Mouse (Mus musculus) limb, embryonic 10.5 days (tissue): ENCODE results near the gene Pou3f1. TPM values are rescaled to one million over a fixed set of nuclear protein-coding genes. Genes with fewer than 3 reads are reported as not detected.

ENCODE experiments used
- DNase-seq: peaks from one replicate; pipeline ENCODE4 v3.0.0-alpha.2; 2017; ENCODE audit warnings: low spot score
- H3K27ac ChIP-seq: fragments of 300-500 bp; sonication (generic); 2 replicates; pipeline ENCODE4 v1.5.1; 2016; ENCODE audit warnings: mild to moderate bottlenecking
- H3K27me3 ChIP-seq: fragments of 300-500 bp; sonication (generic); 2 replicates; pipeline ENCODE4 v1.6.1; 2016; ENCODE audit warnings: low read depth, mild to moderate bottlenecking; ENCODE audit not compliant: poor library complexity, severe bottlenecking
- H3K36me3 ChIP-seq: fragments of 300-500 bp; sonication (generic); 2 replicates; pipeline ENCODE4 v1.6.1; 2016; ENCODE audit warnings: mild to moderate bottlenecking, moderate library complexity
- H3K4me1 ChIP-seq: fragments of 300-500 bp; sonication (generic); 2 replicates; pipeline ENCODE4 v1.6.1; 2016
- H3K4me3 ChIP-seq: fragments of 300-500 bp; sonication (generic); 2 replicates; pipeline ENCODE4 v1.5.1; 2016; ENCODE audit warnings: mild to moderate bottlenecking, moderate library complexity
- H3K9me3 ChIP-seq: fragments of 300-500 bp; sonication (generic); replicated peaks from 2 replicates; pipeline ENCODE4 v1.6.1; 2016; ENCODE audit warnings: mild to moderate bottlenecking
- WGBS: fragments of 180-500 bp; shearing (Covaris S2); methylation state at CpG from one replicate; pipeline ENCODE4 v1.1.7; 2016; 5-methylcytosine and 5-hydroxymethylcytosine counted together
- polyA plus RNA-seq: library from polyadenylated mRNA; unstranded; fragments of >200 nt; fragmentation: Nextera tagmentation; extraction: Ambion mirVana; gene quantifications from 2 replicates; pipeline ENCODE4 v1.2.1, GENCODE M21; 2016

Pou3f1 gene
- polyA plus RNA-seq, 1 experiment from 2014 or later: 0.04 TPM

GRCm38 (mm10) chr4:124631456-124631855 lies 25.2 kb upstream of the Pou3f1 start:
- DNase-seq: no peak
- H3K27ac ChIP-seq: no peak overlapping the region
- WGBS: 41% methylated on average over 4 of the region's 4 CpGs
- H3K27me3 ChIP-seq: peaks cover 21% of the 10 kb centered on the region
- H3K9me3 ChIP-seq: no peaks in the 10 kb centered on the region
- H3K4me1 ChIP-seq: no peaks in the 10 kb centered on the region
- no peak overlapping the region for H3K4me3 ChIP-seq
- no peaks in the 10 kb centered on the region for H3K36me3 ChIP-seq

GRCm38 (mm10) chr4:124632856-124633255 lies 23.8 kb upstream of the Pou3f1 start:
- DNase-seq: no peak
- no peaks in the 10 kb centered on the region for H3K36me3 ChIP-seq
- H3K4me1 ChIP-seq: no peaks in the 10 kb centered on the region
- H3K9me3 ChIP-seq: no peaks in the 10 kb centered on the region
- H3K27ac ChIP-seq: no peak overlapping the region
- H3K4me3 ChIP-seq: no peak overlapping the region
- H3K27me3 ChIP-seq: peaks cover 35% of the 10 kb centered on the region
- WGBS: 73% methylated on average over 10 of the region's 10 CpGs

- Histone ChIP-seq H3K27ac (no peak overlapping the region), H3K27me3 (peaks cover 39% of the 10 kb centered on the region), H3K4me3 (no peak overlapping the region), H3K9me3 (no peaks in the 10 kb centered on the region), H3K4me1 (no peaks in the 10 kb centered on the region), H3K36me3 (no peaks in the 10 kb centered on the region)
- WGBS: 8% methylated on average over 9 of the region's 9 CpGs
- DNase-seq: peak; percentile 85
These were observed 23.3 kb upstream of the Pou3f1 start for GRCm38 (mm10) chr4:124633281-124633680.

- Histone ChIP-seq H3K4me3 (no peak overlapping the region), H3K36me3 (no peaks in the 10 kb centered on the region), H3K27me3 (peaks cover 75% of the 10 kb centered on the region), H3K27ac (no peak overlapping the region), H3K4me1 (no peaks in the 10 kb centered on the region), H3K9me3 (no peaks in the 10 kb centered on the region)
- DNase-seq: no peak
- WGBS: 24% methylated on average over 12 of the region's 12 CpGs
These were observed 16.9 kb upstream of the Pou3f1 start for GRCm38 (mm10) chr4:124639715-124640114.

- Histone ChIP-seq H3K4me1 (peaks cover 18% of the 10 kb centered on the region), H3K4me3 (no peak overlapping the region), H3K27ac (no peak overlapping the region), H3K27me3 (peaks cover 87% of the 10 kb centered on the region), H3K9me3 (no peaks in the 10 kb centered on the region), H3K36me3 (no peaks in the 10 kb centered on the region)
- no peak for DNase-seq
- 95% methylated on average over 9 of the region's 9 CpGs for WGBS
These were observed 12.7 kb upstream of the Pou3f1 start for GRCm38 (mm10) chr4:124643859-124644258.

- peaks cover 18% of the 10 kb centered on the region for H3K4me1 ChIP-seq
- DNase-seq: no peak
- H3K9me3 ChIP-seq: no peaks in the 10 kb centered on the region
- 13% methylated on average over 3 of the region's 3 CpGs for WGBS
- H3K4me3 ChIP-seq: no peak overlapping the region
- H3K36me3 ChIP-seq: no peaks in the 10 kb centered on the region
- no peak overlapping the region for H3K27ac ChIP-seq
- peaks cover 87% of the 10 kb centered on the region for H3K27me3 ChIP-seq
These were observed 11.6 kb upstream of the Pou3f1 start for GRCm38 (mm10) chr4:124644974-124645433.

GRCm38 (mm10) chr4:124646591-124646990 lies 10.0 kb upstream of the Pou3f1 start:
- DNase-seq: peak; percentile 39
- WGBS: 18% methylated on average over 8 of the region's 8 CpGs
- H3K36me3 ChIP-seq: no peaks in the 10 kb centered on the region
- H3K27ac ChIP-seq: peak overlapping the region; percentile 39; the same call in 1 of the 2 replicates
- H3K9me3 ChIP-seq: no peaks in the 10 kb centered on the region
- peaks cover 87% of the 10 kb centered on the region for H3K27me3 ChIP-seq
- peak overlapping the region; percentile 24 for H3K4me3 ChIP-seq
- H3K4me1 ChIP-seq: peaks cover 18% of the 10 kb centered on the region

GRCm38 (mm10) chr4:124647909-124648308 lies 8.7 kb upstream of the Pou3f1 start:
- DNase-seq: no peak
- no peak overlapping the region for H3K4me3 ChIP-seq
- H3K27me3 ChIP-seq: peaks cover 95% of the 10 kb centered on the region
- no peak overlapping the region for H3K27ac ChIP-seq
- no peaks in the 10 kb centered on the region for H3K36me3 ChIP-seq
- H3K4me1 ChIP-seq: peaks cover 27% of the 10 kb centered on the region
- H3K9me3 ChIP-seq: no peaks in the 10 kb centered on the region
- WGBS: 42% methylated on average over 5 of the region's 5 CpGs

GRCm38 (mm10) chr4:124652886-124653285 lies 3.7 kb upstream of the Pou3f1 start:
- peak overlapping the region; percentile 15; the same call in 1 of the 2 replicates for H3K4me3 ChIP-seq
- WGBS: 4% methylated on average over 9 of the region's 9 CpGs
- H3K27me3 ChIP-seq: peaks cover 100% of the 10 kb centered on the region
- peak; percentile 59 for DNase-seq
- H3K36me3 ChIP-seq: no peaks in the 10 kb centered on the region
- H3K27ac ChIP-seq: no peak overlapping the region
- H3K9me3 ChIP-seq: no peaks in the 10 kb centered on the region
- H3K4me1 ChIP-seq: peaks cover 32% of the 10 kb centered on the region

GRCm38 (mm10) chr4:124656854-124657650 lies 445 bp downstream of the Pou3f1 start:
- Histone ChIP-seq H3K9me3 (no peaks in the 10 kb centered on the region), H3K27ac (peak overlapping the region; percentile 71), H3K4me1 (peaks cover 51% of the 10 kb centered on the region), H3K36me3 (no peaks in the 10 kb centered on the region), H3K27me3 (peaks cover 100% of the 10 kb centered on the region), H3K4me3 (peak overlapping the region; percentile 76)
- 2% methylated on average over 90 of the region's 92 CpGs for WGBS
- DNase-seq: peak; percentile 90

GRCm38 (mm10) chr4:124657781-124658180 lies 1.2 kb downstream of the Pou3f1 start:
- Histone ChIP-seq H3K9me3 (no peaks in the 10 kb centered on the region), H3K36me3 (no peaks in the 10 kb centered on the region), H3K27ac (peak overlapping the region; percentile 71), H3K27me3 (peaks cover 100% of the 10 kb centered on the region), H3K4me3 (peak overlapping the region; percentile 76), H3K4me1 (peaks cover 44% of the 10 kb centered on the region)
- DNase-seq: peak; percentile 59
- under 1% methylated on average over 55 of the region's 61 CpGs for WGBS

- DNase-seq: peak; percentile 73
- H3K27ac ChIP-seq: no peak overlapping the region
- under 1% methylated on average over 39 of the region's 39 CpGs for WGBS
These were observed 1.8 kb downstream of the Pou3f1 start for GRCm38 (mm10) chr4:124658412-124658851.

More at GRCm38 (mm10) chr4:124658412-124658851, 1.8 kb downstream of the Pou3f1 start:
- Histone ChIP-seq H3K36me3 (no peaks in the 10 kb centered on the region), H3K4me3 (peak overlapping the region; percentile 76), H3K27me3 (peaks cover 100% of the 10 kb centered on the region), H3K4me1 (peaks cover 38% of the 10 kb centered on the region), H3K9me3 (no peaks in the 10 kb centered on the region)
